Comparison of ENCODE assay signal across 13 mouse cellular contexts in genomic region chr14:101378545-101378944, GRCm38 (mm10).
DNase-seq lines count a peak whose midpoint lies in the region; ATAC-seq lines count a peak whose summit lies in the region.
"Had no signal": no experiment of that assay in that cellular context is flagged by ENCODE, and none has a peak within 500 bp of the region (broad histone marks: within the 10 kb centered on the region; RNA-seq: fewer than 3 reads in every experiment).

No protein-coding gene starts in this region.

- H3K27ac ChIP-seq in neural tube, embryonic 12.5 days = no peak overlapping the region
- H3K27ac ChIP-seq in hindbrain, embryonic 13.5 days = peak overlapping the region; percentile 75
- peak overlapping the region; percentile 66 for H3K27ac ChIP-seq in midbrain, embryonic 15.5 days
- H3K27ac ChIP-seq: heart, embryonic 15.5 days; left cerebral cortex, adult 2 months; limb, embryonic 15.5 days had no signal

- no peaks in the 10 kb centered on the region for H3K9me3 ChIP-seq in neural tube, embryonic 12.5 days
- no peaks in the 10 kb centered on the region for H3K9me3 ChIP-seq in hindbrain, embryonic 13.5 days
- H3K9me3 ChIP-seq in midbrain, embryonic 15.5 days = no peaks in the 10 kb centered on the region
- H3K9me3 ChIP-seq: embryonic facial prominence, embryonic 13.5 days; heart, embryonic 15.5 days; limb, embryonic 15.5 days had no signal

- intact Hi-C loops in heart, postnatal 36 days (cut with DNase I) = loop anchor here (5.0 kb wide), 1 partner anchor 76 kb away; no protein-coding TSS in a partner anchor

- H3K4me2 ChIP-seq in neural tube, embryonic 12.5 days (replicated peaks) = no peak overlapping the region
- H3K4me2 ChIP-seq in hindbrain, embryonic 13.5 days = peak overlapping the region; percentile 49
- H3K4me2 ChIP-seq in midbrain, embryonic 15.5 days = peak overlapping the region; percentile 47

- ATAC-seq in neural tube, embryonic 12.5 days (ENCODE audit: low FRiP score, low read depth) = 0 out of 2 replicates have a peak, but pooled peaks have one; percentile 13
- peak; percentile 52; the same call in 1 of the 2 replicates for ATAC-seq in hindbrain, embryonic 13.5 days (ENCODE audit: low FRiP score)
- peak; percentile 45; the same call in 1 of the 2 replicates for ATAC-seq in midbrain, embryonic 15.5 days (replicated peaks)
- ATAC-seq: inflammation-experienced regulatory T-cells, adult 6 months had no signal

- no peak for DNase-seq in neural tube, embryonic 10.5 days (ENCODE audit: extremely low spot score, low spot score)
- DNase-seq in MN1 (ENCODE audit: low spot score) = no peak
- DNase-seq in heart, postnatal 36 days = no peak
- no peak for DNase-seq in right cerebral cortex, postnatal 25 days
- DNase-seq: thymus, adult 18-20 months had no signal

- no peak overlapping the region for H3K9ac ChIP-seq in neural tube, embryonic 12.5 days
- H3K9ac ChIP-seq in hindbrain, embryonic 13.5 days = peak overlapping the region; percentile 62
- H3K9ac ChIP-seq in midbrain, embryonic 15.5 days = no peak overlapping the region
- H3K9ac ChIP-seq: heart, embryonic 15.5 days; limb, embryonic 15.5 days had no signal

- WGBS in neural tube, embryonic 12.5 days = 68% methylated on average over 8 of the region's 8 CpGs
- 46% methylated on average over 8 of the region's 8 CpGs for WGBS in hindbrain, embryonic 13.5 days
- whole genome bisulfite sequencing in midbrain, embryonic 15.5 days = 29% methylated on average over 8 of the region's 8 CpGs

- H3K4me3 ChIP-seq in neural tube, embryonic 12.5 days = no peak overlapping the region
- no peak overlapping the region for H3K4me3 ChIP-seq in hindbrain, embryonic 13.5 days
- 0 out of 2 replicates have a peak overlapping the region, but pooled peaks have one; percentile 20 for H3K4me3 ChIP-seq in midbrain, embryonic 15.5 days

- no peaks in the 10 kb centered on the region for H3K4me1 ChIP-seq in neural tube, embryonic 12.5 days
- peaks cover 23% of the 10 kb centered on the region for H3K4me1 ChIP-seq in hindbrain, embryonic 13.5 days (replicated peaks)
- peaks cover 17% of the 10 kb centered on the region for H3K4me1 ChIP-seq in midbrain, embryonic 15.5 days

- H3K27me3 ChIP-seq in neural tube, embryonic 12.5 days (replicated peaks) = no peaks in the 10 kb centered on the region
- H3K27me3 ChIP-seq in hindbrain, embryonic 13.5 days = no peaks in the 10 kb centered on the region
- H3K27me3 ChIP-seq in midbrain, embryonic 15.5 days (replicated peaks) = no peaks in the 10 kb centered on the region
- H3K27me3 ChIP-seq: embryonic facial prominence, embryonic 13.5 days; limb, embryonic 15.5 days had no signal

- no peaks in the 10 kb centered on the region for H3K36me3 ChIP-seq in neural tube, embryonic 12.5 days
- no peaks in the 10 kb centered on the region for H3K36me3 ChIP-seq in hindbrain, embryonic 13.5 days
- H3K36me3 ChIP-seq in midbrain, embryonic 15.5 days (replicated peaks) = no peaks in the 10 kb centered on the region
- H3K36me3 ChIP-seq: embryonic facial prominence, embryonic 13.5 days; heart, embryonic 15.5 days; limb, embryonic 15.5 days had no signal
